Mouse (Mus musculus): Measurements from ENCODE around the gene Actr5.

DNA sequence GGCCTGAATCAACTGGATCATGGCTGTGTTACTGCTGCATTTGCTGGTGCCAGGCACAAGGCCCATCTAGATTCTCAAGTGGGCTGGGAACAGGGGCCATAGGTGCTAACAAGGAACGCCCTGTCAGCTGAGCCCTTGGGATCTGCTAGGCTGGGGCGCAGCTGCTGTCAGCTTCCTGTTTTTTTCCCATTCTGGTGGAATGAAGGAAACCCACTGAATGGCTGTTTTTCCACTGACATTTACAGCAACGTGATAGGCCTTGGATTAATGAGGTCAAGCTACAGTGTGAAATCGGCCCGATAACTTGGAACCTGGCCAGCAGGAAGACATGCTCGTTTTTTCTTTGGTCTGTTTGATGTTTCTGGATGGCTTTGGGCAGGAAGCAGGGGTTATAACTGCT, 48.1 kb downstream of the Actr5 start:
- TF ChIP-seq CTCF (IDR thresholded peaks at IDR 0.05; ENCODE audit: borderline replicate concordance, insufficient read depth, low read length) (no peak), POLR2A (IDR thresholded peaks at IDR 0.05; ENCODE audit: low read depth, low read length) (no peak)
